Mouse (Mus musculus) olfactory bulb, adult 2 months (tissue): ENCODE results near the gene Upk2. TPM values are rescaled to one million over a fixed set of nuclear protein-coding genes. Genes with fewer than 3 reads are reported as not detected.
A peak's percentile ranks its signal among the peaks of the same experiment; 100 is the strongest.

Source experiments
- H3K27ac ChIP-seq: fragments of 200-500 bp; 2 replicates; pipeline ENCODE4 v1.5.1; 2012; ENCODE audit warnings: low read depth, low read length; ENCODE audit not compliant: insufficient read depth
- H3K4me1 ChIP-seq: fragments of 200-500 bp; 2 replicates; pipeline ENCODE4 v1.6.1; 2012; ENCODE audit warnings: low read length; ENCODE audit not compliant: control insufficient read depth, insufficient read depth
- H3K4me3 ChIP-seq: fragments of 200-500 bp; 2 replicates; pipeline ENCODE4 v1.5.1; 2012; ENCODE audit warnings: mild to moderate bottlenecking, low read depth, low read length, moderate library complexity; ENCODE audit not compliant: insufficient read depth
- CTCF ChIP-seq: fragments of 200-500 bp; IDR thresholded peaks from 2 replicates; pipeline ENCODE4 v1.5.1; 2012; ENCODE audit warnings: low read depth, mild to moderate bottlenecking, low read length, moderate library complexity; ENCODE audit not compliant: insufficient read depth
- POLR2A ChIP-seq: fragments of 200-500 bp; IDR thresholded peaks from 2 replicates; pipeline ENCODE4 v1.6.1; 2012; ENCODE audit warnings: mild to moderate bottlenecking, low read depth, low read length, moderate library complexity; ENCODE audit not compliant: insufficient read depth
- WGBS: fragments of 180-500 bp; shearing (Covaris S2); methylation state at CpG from one replicate; pipeline ENCODE4 v1.1.7; 2018; 5-methylcytosine and 5-hydroxymethylcytosine counted together
- polyA plus RNA-seq: library from polyadenylated mRNA; stranded (reverse); fragments of >200 nt; gene quantifications from 2 replicates; pipeline ENCODE4 v1.2.4, GENCODE M21; 2012; ENCODE audit warnings: low replicate concordance; ENCODE audit not compliant: missing spikeins, insufficient read depth, insufficient read length

Gene Upk2
- polyA plus RNA-seq, 1 experiment: not detected

- Histone ChIP-seq H3K27ac (peak overlapping the region; percentile 89), H3K4me1 (peaks cover 42% of the 10 kb centered on the region), H3K4me3 (peak overlapping the region; percentile 84)
- TF ChIP-seq CTCF: no peak
- no peak for TF ChIP-seq POLR2A
- under 1% methylated on average over 39 of the region's 39 CpGs for WGBS
Measured at GRCm38 (mm10) chr9:44483041-44483509, 28.3 kb upstream of the Upk2 start.

GRCm38 (mm10) chr9:44482552-44482951 lies 27.8 kb upstream of the Upk2 start, which contains the start of gene Bcl9l:
TSS of gene Bcl9l (plus strand) at chr9:44482825.
- TF ChIP-seq POLR2A (peak; percentile 74), CTCF (peak; percentile 52; the same call in 1 of the 2 replicates)
- Histone ChIP-seq H3K4me1 (peaks cover 38% of the 10 kb centered on the region), H3K27ac (peak within 1 kb of the TSS; percentile 89), H3K4me3 (peak within 1 kb of the TSS; percentile 84)
- under 1% methylated on average over 27 of the region's 31 CpGs for WGBS

GRCm38 (mm10) chr9:44482112-44482511 lies 27.3 kb upstream of the Upk2 start:
- peak overlapping the region; percentile 89 for H3K27ac ChIP-seq
- WGBS: 8% methylated on average over 3 of the region's 3 CpGs
- peaks cover 37% of the 10 kb centered on the region for H3K4me1 ChIP-seq
- TF ChIP-seq CTCF (no peak), POLR2A (no peak)
- peak overlapping the region; percentile 84 for H3K4me3 ChIP-seq

- Histone ChIP-seq H3K4me3 (peak overlapping the region; percentile 95), H3K4me1 (peaks cover 15% of the 10 kb centered on the region), H3K27ac (peak overlapping the region; percentile 93)
- peak; percentile 86 for TF ChIP-seq CTCF
- no peak for TF ChIP-seq POLR2A
- WGBS: 1% methylated on average over 26 of the region's 26 CpGs
Measured at GRCm38 (mm10) chr9:44479628-44480428, 25.1 kb upstream of the Upk2 start.

GRCm38 (mm10) chr9:44478959-44479605 lies 24.3 kb upstream of the Upk2 start:
- peak overlapping the region; percentile 95 for H3K4me3 ChIP-seq
- WGBS: under 1% methylated on average over 29 of the region's 29 CpGs
- peak overlapping the region; percentile 93 for H3K27ac ChIP-seq
- H3K4me1 ChIP-seq: peaks cover 10% of the 10 kb centered on the region
- TF ChIP-seq CTCF (no peak), POLR2A (no peak)

- Histone ChIP-seq H3K4me3 (peak overlapping the region; percentile 95), H3K27ac (peak overlapping the region; percentile 55), H3K4me1 (peaks cover 10% of the 10 kb centered on the region)
- WGBS: 0% methylated on average over 24 of the region's 27 CpGs
- TF ChIP-seq POLR2A (no peak), CTCF (no peak)
Measured at GRCm38 (mm10) chr9:44478229-44478921, 23.6 kb upstream of the Upk2 start.

GRCm38 (mm10) chr9:44477339-44478228 lies 22.8 kb upstream of the Upk2 start:
- peak overlapping the region; percentile 95 for H3K4me3 ChIP-seq
- peaks cover 10% of the 10 kb centered on the region for H3K4me1 ChIP-seq
- no peak for TF ChIP-seq POLR2A
- TF ChIP-seq CTCF: peak; percentile 42; the same call in 1 of the 2 replicates
- 15% methylated on average over 24 of the region's 24 CpGs for WGBS
- H3K27ac ChIP-seq: no peak overlapping the region; the same call in 1 of the 2 replicates

GRCm38 (mm10) chr9:44475936-44476335 lies 21.2 kb upstream of the Upk2 start:
- Histone ChIP-seq H3K4me3 (no peak overlapping the region), H3K27ac (no peak overlapping the region), H3K4me1 (peaks cover 7% of the 10 kb centered on the region)
- TF ChIP-seq POLR2A (no peak), CTCF (no peak)
- WGBS: 99% methylated on average over 3 of the region's 3 CpGs
